Comparison of ENCODE assay signal across 9 mouse cellular contexts in the genomic region with DNA sequence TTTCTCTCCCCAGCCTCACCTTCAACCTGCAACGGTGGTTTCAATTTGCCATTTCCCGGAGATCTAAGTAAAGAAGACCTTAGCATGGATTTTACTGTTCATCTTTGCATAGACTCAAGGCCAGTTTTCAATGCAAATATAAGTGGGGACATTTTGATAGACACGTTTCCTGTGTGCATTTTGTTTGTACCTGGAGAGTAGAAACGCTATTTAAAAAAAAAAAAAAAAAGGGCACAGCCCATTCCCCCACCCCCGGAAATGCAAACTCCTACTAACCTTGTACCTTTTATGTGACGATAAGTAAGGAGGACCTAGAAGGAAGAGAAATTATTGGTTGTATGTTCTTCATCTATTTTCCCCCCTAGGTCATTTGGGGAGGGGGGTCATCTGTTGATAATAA. TPM values are rescaled to one million over a fixed set of nuclear protein-coding genes. Genes with fewer than 3 reads are reported as not detected.
DNase-seq lines count a peak whose midpoint lies in the region; ATAC-seq and TF ChIP-seq lines count a peak whose summit lies in the region.
"Had no signal": no experiment of that assay in that cellular context is flagged by ENCODE, and none has a peak within 500 bp of the region (broad histone marks: within the 10 kb centered on the region; RNA-seq: fewer than 3 reads in every experiment).

No protein-coding gene starts in this region.

- no peaks in the 10 kb centered on the region for H3K9me3 ChIP-seq in heart, embryonic 12.5 days (replicated peaks)
- no peaks in the 10 kb centered on the region for H3K9me3 ChIP-seq in hindbrain, embryonic 13.5 days
- no peaks in the 10 kb centered on the region for H3K9me3 ChIP-seq in midbrain, embryonic 10.5 days (replicated peaks)

- H3K4me2 ChIP-seq in heart, embryonic 12.5 days, result peak overlapping the region; percentile 57
- H3K4me2 ChIP-seq in hindbrain, embryonic 13.5 days, result peak overlapping the region; percentile 42

- H3K4me3 ChIP-seq in heart, embryonic 12.5 days, result peak overlapping the region; percentile 25
- H3K4me3 ChIP-seq in hindbrain, embryonic 13.5 days, result no peak overlapping the region
- H3K4me3 ChIP-seq in midbrain, embryonic 10.5 days, result peak overlapping the region; percentile 11; the same call in 1 of the 2 replicates
- H3K4me3 ChIP-seq in gastrocnemius, adult 2 months, result no peak overlapping the region

- H3K9ac ChIP-seq in heart, embryonic 12.5 days, result peak overlapping the region; percentile 43; the same call in 1 of the 2 replicates
- no peak overlapping the region for H3K9ac ChIP-seq in hindbrain, embryonic 13.5 days

- ATAC-seq in heart, embryonic 12.5 days (ENCODE audit: insufficient number of reproducible peaks, low FRiP score), result no peak
- ATAC-seq in CD4-positive, CD25-positive, alpha-beta regulatory T cell, adult 4 months, result peak; percentile 77
- no peak for ATAC-seq in hindbrain, embryonic 13.5 days (ENCODE audit: low FRiP score)
- ATAC-seq in megakaryocyte, adult 5-6 weeks (ENCODE audit: poor library complexity, severe bottlenecking), result no peak

- H3K36me3 ChIP-seq in heart, embryonic 12.5 days, result no peaks in the 10 kb centered on the region
- no peaks in the 10 kb centered on the region for H3K36me3 ChIP-seq in hindbrain, embryonic 13.5 days
- H3K36me3 ChIP-seq in midbrain, embryonic 10.5 days, result no peaks in the 10 kb centered on the region

- H3K4me1 ChIP-seq in heart, embryonic 12.5 days (replicated peaks), result peaks cover 41% of the 10 kb centered on the region
- 0 out of 2 replicates have a peak, but pooled peaks cover 5% of the 10 kb centered on the region for H3K4me1 ChIP-seq in hindbrain, embryonic 13.5 days (replicated peaks)
- H3K4me1 ChIP-seq in midbrain, embryonic 10.5 days, result peaks cover 34% of the 10 kb centered on the region

- no peak for TF ChIP-seq CTCF in gastrocnemius, adult 2 months (IDR thresholded peaks at IDR 0.05)

- no peak for DNase-seq in heart, postnatal 10 days
- no peak for DNase-seq in midbrain, embryonic 10.5 days (ENCODE audit: low spot score)
- no peak for DNase-seq in gastrocnemius, adult 2 months
- no peak for DNase-seq in kidney, postnatal 14 days
- DNase-seq: right cerebral cortex, postnatal 4 days had no signal

- intact Hi-C loops in heart, postnatal 10 days (cut with DNase I), result loop anchor here (5.0 kb wide), 2 partner anchors 45 to 85 kb away; no protein-coding TSS in a partner anchor
- intact Hi-C loops in gastrocnemius, adult 2 months (cut with DNase I), result loop anchor here (5.0 kb wide), 1 partner anchor 45 kb away; no protein-coding TSS in a partner anchor

- peak overlapping the region; percentile 91 for H3K27ac ChIP-seq in heart, embryonic 12.5 days (ENCODE audit: poor library complexity, severe bottlenecking)
- no peak overlapping the region for H3K27ac ChIP-seq in hindbrain, embryonic 13.5 days
- H3K27ac ChIP-seq in midbrain, embryonic 10.5 days (replicated peaks), result peak overlapping the region; percentile 33; the same call in 1 of the 2 replicates
- H3K27ac ChIP-seq in gastrocnemius, adult 2 months, result no peak overlapping the region

- H3K27me3 ChIP-seq in heart, embryonic 12.5 days (replicated peaks), result no peaks in the 10 kb centered on the region
- H3K27me3 ChIP-seq in hindbrain, embryonic 13.5 days, result peaks cover 9% of the 10 kb centered on the region; the same call in 1 of the 2 replicates
- peaks cover 27% of the 10 kb centered on the region for H3K27me3 ChIP-seq in midbrain, embryonic 10.5 days (ENCODE audit: low read depth, poor library complexity, severe bottlenecking)

- WGBS in heart, embryonic 12.5 days, result 23% methylated on average over 6 of the region's 6 CpGs
- 38% methylated on average over 6 of the region's 6 CpGs for WGBS in hindbrain, embryonic 13.5 days
- 51% methylated on average over 6 of the region's 6 CpGs for WGBS in midbrain, embryonic 10.5 days

RNA-seq across cellular contexts. Expression of gene Dusp6, which starts 24.2 kb away (rescaled TPM):
- polyA plus RNA-seq in heart, embryonic 12.5 days (2016; fragmentation: Nextera tagmentation; extraction: Ambion mirVana), result 52.6 and 57.1 TPM in 2 replicates
- 10 to 100 TPM; 29.2 to 38.3 TPM for total RNA-seq in heart, postnatal 10 days (2021)
- polyA plus RNA-seq in CD4-positive, CD25-positive, alpha-beta regulatory T cell, adult 4 months (2017; shearing (Covaris generic)), result 10 to 100 TPM; 23.4 to 38.0 TPM
- polyA plus RNA-seq in hindbrain, embryonic 13.5 days (2015; fragmentation: Nextera tagmentation; extraction: Ambion mirVana), result 27.2 and 27.7 TPM in 2 replicates
- 52.1 and 66.0 TPM in 2 replicates for polyA plus RNA-seq in midbrain, embryonic 10.5 days (2016; fragmentation: Nextera tagmentation; extraction: Ambion mirVana)
- total RNA-seq in gastrocnemius, adult 2 months (2021), result 10 to 100 TPM; 12.8 TPM
- 47.6 and 51.1 TPM in 2 replicates for total RNA-seq in megakaryocyte, adult 5-6 weeks (2015)
- 43.1 and 48.9 TPM in 2 replicates for total RNA-seq in megakaryocyte, adult 5-6 weeks (2017)

Comparison
In these comparisons a context has a peak if more than half of its experiments do, and no peak if none do; other contexts are left out.
1. H3K27ac ChIP-seq: peak in heart, embryonic 12.5 days (single experiment) and midbrain, embryonic 10.5 days (single experiment); none in hindbrain, embryonic 13.5 days (single experiment) and gastrocnemius, adult 2 months (single experiment).
2. H3K4me3 ChIP-seq: peak in heart, embryonic 12.5 days (single experiment) and midbrain, embryonic 10.5 days (single experiment); none in hindbrain, embryonic 13.5 days (single experiment) and gastrocnemius, adult 2 months (single experiment).